Mouse (Mus musculus) stomach, postnatal 0 days (tissue): Measurements from ENCODE around the gene Spata2l. TPM values are rescaled to one million over a fixed set of nuclear protein-coding genes. Genes with fewer than 3 reads are reported as not detected.
A peak's percentile ranks its signal among the peaks of the same experiment; 100 is the strongest.
"Not testable (repeated sequence)": the region's sequence is repeated elsewhere in the genome, so short reads cannot be mapped to it uniquely, and the experiment has no call there.

Experiments
- ATAC-seq: fragments of 200-750 bp; cut with Nextera tagmentation; 2 replicates; pipeline ENCODE4 v1.8.0; 2017; ENCODE audit not compliant: low FRiP score, low TSS enrichment
- DNase-seq: peaks from one replicate; pipeline ENCODE4 v3.0.0-alpha.2; 2016; ENCODE audit warnings: low spot score
- H3K27ac ChIP-seq: fragments of 300-500 bp; sonication (generic); replicated peaks from 2 replicates; pipeline ENCODE4 v1.5.1; 2014; ENCODE audit warnings: mild to moderate bottlenecking, control low read depth
- H3K27me3 ChIP-seq: fragments of 300-500 bp; sonication (generic); 2 replicates; pipeline ENCODE4 v1.6.1; 2014; ENCODE audit warnings: low read length; ENCODE audit not compliant: control insufficient read depth, insufficient read depth
- H3K36me3 ChIP-seq: fragments of 300-500 bp; sonication (generic); 2 replicates; pipeline ENCODE4 v1.6.1; 2014; ENCODE audit warnings: low read length, mixed read lengths; ENCODE audit not compliant: control insufficient read depth, insufficient read depth
- H3K4me1 ChIP-seq: fragments of 300-500 bp; sonication (generic); replicated peaks from 2 replicates; pipeline ENCODE4 v1.6.1; 2014; ENCODE audit warnings: antibody characterized with exemption; ENCODE audit not compliant: control insufficient read depth, insufficient read depth
- H3K4me2 ChIP-seq: fragments of 300-500 bp; sonication (generic); replicated peaks from 2 replicates; pipeline ENCODE4 v1.6.1; 2014; ENCODE audit warnings: low read depth, mild to moderate bottlenecking, control low read depth, moderate library complexity
- H3K4me3 ChIP-seq: fragments of 300-500 bp; sonication (generic); 2 replicates; pipeline ENCODE4 v1.5.1; 2014; ENCODE audit warnings: low read depth, low read length, control low read depth
- H3K9ac ChIP-seq: fragments of 300-500 bp; sonication (generic); 2 replicates; pipeline ENCODE4 v1.6.1; 2014; ENCODE audit warnings: mild to moderate bottlenecking, low read length, control low read depth, mixed read lengths
- H3K9me3 ChIP-seq: fragments of 300-500 bp; sonication (generic); 2 replicates; pipeline ENCODE4 v1.6.1; 2016; ENCODE audit warnings: low read length; ENCODE audit not compliant: control insufficient read depth
- CTCF ChIP-seq: IDR thresholded peaks from 2 replicates; pipeline ENCODE4 v1.5.1; 2016; ENCODE audit warnings: antibody characterized with exemption, low read depth, mild to moderate bottlenecking, moderate library complexity
- EP300 ChIP-seq: optimal IDR thresholded peaks from 2 replicates; pipeline ENCODE3; 2016; ENCODE audit warnings: antibody characterized with exemption
- WGBS: fragments of 180-500 bp; shearing (Covaris S2); extraction: QIAGEN DNeasy Blood & Tissue Kit; methylation state at CpG from one replicate; pipeline ENCODE4 v1.1.7; 2014; 5-methylcytosine and 5-hydroxymethylcytosine counted together
- polyA plus RNA-seq: library from polyadenylated mRNA; unstranded; fragments of >200 nt; fragmentation: Nextera tagmentation; extraction: Ambion mirVana; gene quantifications from 2 replicates; pipeline ENCODE4 v1.2.1, GENCODE M21; 2015

Gene Spata2l
- polyA plus RNA-seq, 1 experiment from 2014 or later = 3.1 TPM

GRCm38 (mm10) chr8:123233300-123233699 is 2.7 kb downstream of the Spata2l start:
- WGBS = 63% methylated on average over 13 of the region's 13 CpGs
- no peak overlapping the region for H3K27ac ChIP-seq
- no peak overlapping the region for H3K4me3 ChIP-seq
- peaks cover 6% of the 10 kb centered on the region for H3K4me1 ChIP-seq
- DNase-seq (no peak), ATAC-seq (no peak)
- no peak overlapping the region for H3K4me2 ChIP-seq
- no peaks in the 10 kb centered on the region for H3K36me3 ChIP-seq
- no peaks in the 10 kb centered on the region for H3K27me3 ChIP-seq
- H3K9me3 ChIP-seq = no peaks in the 10 kb centered on the region
- no peak overlapping the region for H3K9ac ChIP-seq
- TF ChIP-seq CTCF (no peak), EP300 (no peak)

DNA sequence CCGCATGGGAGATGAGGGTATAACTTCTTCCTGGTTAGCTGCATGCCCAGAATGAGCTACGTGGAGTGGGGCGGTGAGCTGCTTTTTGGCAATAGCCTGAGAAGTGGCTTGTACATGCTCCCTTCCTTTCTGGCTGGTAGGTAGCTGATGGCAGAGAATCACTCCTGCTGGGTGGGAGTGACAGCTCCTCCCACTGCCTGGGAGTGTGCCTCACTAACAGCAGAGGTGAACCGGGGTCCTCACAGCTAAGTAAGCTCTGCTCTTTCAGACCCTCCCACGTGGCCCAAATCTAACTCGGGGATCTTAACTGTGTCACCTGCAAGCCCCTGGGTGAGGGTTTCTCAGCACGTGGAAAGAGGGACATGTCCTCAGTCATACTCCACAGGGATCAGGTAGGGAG is 3.5 kb downstream of the Spata2l start:
- H3K27ac ChIP-seq = no peak overlapping the region
- ATAC-seq = no peak
- H3K27me3 ChIP-seq = no peaks in the 10 kb centered on the region
- H3K4me2 ChIP-seq = no peak overlapping the region
- 34% methylated on average over 7 of the region's 7 CpGs for WGBS
- H3K4me1 ChIP-seq = peaks cover 6% of the 10 kb centered on the region
- H3K9me3 ChIP-seq = no peaks in the 10 kb centered on the region
- H3K36me3 ChIP-seq = peaks cover 5% of the 10 kb centered on the region; the same call in 1 of the 2 replicates
- no peak for TF ChIP-seq EP300
- TF ChIP-seq CTCF = no peak
- H3K9ac ChIP-seq = no peak overlapping the region
- DNase-seq = no peak
- H3K4me3 ChIP-seq = no peak overlapping the region

GRCm38 (mm10) chr8:123231742-123232141 is 4.3 kb downstream of the Spata2l start:
- H3K4me3 ChIP-seq = no peak overlapping the region
- peaks cover 6% of the 10 kb centered on the region for H3K4me1 ChIP-seq
- H3K36me3 ChIP-seq = peaks cover 7% of the 10 kb centered on the region; the same call in 1 of the 2 replicates
- TF ChIP-seq CTCF (peak; percentile 59), EP300 (no peak)
- H3K27me3 ChIP-seq = no peaks in the 10 kb centered on the region
- no peak overlapping the region for H3K27ac ChIP-seq
- no peaks in the 10 kb centered on the region for H3K9me3 ChIP-seq
- no peak overlapping the region for H3K9ac ChIP-seq
- no peak overlapping the region for H3K4me2 ChIP-seq
- no peak for ATAC-seq
- no peak for DNase-seq
- WGBS = 52% methylated on average over 5 of the region's 5 CpGs

DNA sequence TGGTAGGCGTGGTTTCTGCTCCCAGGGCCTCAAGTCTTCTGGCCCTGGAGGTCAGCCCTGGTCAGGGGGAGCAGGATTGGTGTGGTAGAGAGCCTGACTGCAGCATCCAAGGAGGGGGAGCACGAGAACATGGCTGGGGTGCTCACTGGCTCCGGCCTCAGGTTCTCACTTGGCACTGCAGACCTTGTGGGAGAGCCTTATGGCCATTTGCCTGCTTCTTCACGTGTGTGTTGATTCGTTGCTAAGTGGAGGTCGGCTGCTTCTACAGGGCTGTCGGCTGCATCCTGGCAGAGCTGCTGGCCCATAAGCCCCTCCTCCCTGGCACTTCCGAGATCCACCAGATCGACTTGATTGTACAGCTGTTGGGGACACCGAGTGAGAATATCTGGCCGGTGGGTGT is 5.7 kb downstream of the Spata2l start:
- H3K4me3 ChIP-seq, H3K36me3 ChIP-seq, H3K9ac ChIP-seq, DNase-seq, ATAC-seq, H3K4me2 ChIP-seq, H3K9me3 ChIP-seq, H3K27me3 ChIP-seq, H3K27ac ChIP-seq, H3K4me1 ChIP-seq: not testable (repeated sequence)
- 81% methylated on average over 11 of the region's 11 CpGs for WGBS

- peaks cover 7% of the 10 kb centered on the region; the same call in 1 of the 2 replicates for H3K36me3 ChIP-seq
- WGBS = 100% methylated on average over 1 of the region's 1 CpGs
- no peak overlapping the region for H3K4me2 ChIP-seq
- no peak overlapping the region for H3K4me3 ChIP-seq
- no peak overlapping the region for H3K9ac ChIP-seq
- TF ChIP-seq EP300 = no peak
- no peak for TF ChIP-seq CTCF
- no peaks in the 10 kb centered on the region for H3K9me3 ChIP-seq
- ATAC-seq = no peak
- no peaks in the 10 kb centered on the region for H3K27me3 ChIP-seq
- H3K27ac ChIP-seq = no peak overlapping the region
- peaks cover 4% of the 10 kb centered on the region; the same call in 1 of the 2 replicates for H3K4me1 ChIP-seq
- no peak for DNase-seq
These were observed 7.6 kb downstream of the Spata2l start for GRCm38 (mm10) chr8:123228416-123228815.

DNA sequence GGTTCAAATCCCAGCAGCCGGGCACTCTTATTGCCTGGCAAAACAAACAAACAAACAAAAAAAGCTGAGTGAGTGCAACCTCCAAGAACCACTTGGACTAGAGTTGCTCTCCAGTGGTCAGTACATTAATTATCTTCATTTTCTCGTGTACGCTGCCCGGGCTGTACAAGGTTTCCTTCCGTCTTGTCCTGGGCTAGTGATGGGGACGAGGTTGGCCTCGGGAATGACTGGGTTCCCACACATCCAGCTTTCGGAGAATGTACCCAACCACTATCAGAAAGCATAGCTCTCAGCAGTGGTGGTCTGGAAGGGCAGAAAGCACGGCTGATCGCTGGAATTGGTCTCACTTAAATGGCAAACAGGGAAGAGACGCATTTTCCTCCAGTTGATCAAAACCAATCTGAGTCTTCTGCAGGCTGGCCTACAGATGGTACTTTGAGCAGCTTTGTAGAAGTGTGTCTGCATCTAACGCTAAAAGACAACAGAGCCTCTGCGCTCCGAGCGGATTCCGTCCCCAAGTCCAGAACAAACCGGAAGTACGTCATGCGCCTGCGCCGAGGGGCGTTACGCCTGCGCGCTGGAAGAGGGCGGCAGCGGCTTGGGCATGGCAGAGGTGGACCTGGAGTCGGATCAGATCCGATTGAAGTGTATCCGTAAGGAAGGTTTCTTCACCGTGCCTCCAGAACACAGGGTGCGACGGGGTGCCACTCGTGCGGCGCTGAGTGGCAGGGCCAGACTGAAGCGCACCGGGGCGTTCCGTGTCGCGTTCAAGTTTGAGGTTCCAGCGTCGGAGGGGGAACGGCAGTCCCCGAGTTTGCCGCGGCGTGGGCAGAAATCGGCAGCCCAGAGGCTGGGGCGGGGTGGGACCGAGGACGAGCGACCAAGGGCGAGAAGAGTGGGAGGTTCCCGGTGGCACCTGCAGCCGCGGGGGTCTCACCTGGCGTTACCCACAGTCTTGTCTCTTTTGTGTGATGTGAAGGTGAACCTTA is 11.5 kb downstream of the Spata2l start, which contains the start of gene Cdk10:
TSS of gene Cdk10 (plus strand) at position 565 of the 989 bp plus-strand sequence.
- Histone ChIP-seq H3K4me2 (peak within 1 kb of the TSS; percentile 80), H3K4me3 (peak within 1 kb of the TSS; percentile 80), H3K9ac (peak within 1 kb of the TSS; percentile 84), H3K27me3 (no peaks in the 10 kb centered on the region), H3K4me1 (peaks cover 4% of the 10 kb centered on the region; the same call in 1 of the 2 replicates), H3K36me3 (peaks cover 7% of the 10 kb centered on the region; the same call in 1 of the 2 replicates), H3K9me3 (no peaks in the 10 kb centered on the region), H3K27ac (peak within 1 kb of the TSS; percentile 81)
- TF ChIP-seq EP300 (no peak), CTCF (peak; percentile 32; the same call in 1 of the 2 replicates)
- peak; percentile 90 for ATAC-seq
- DNase-seq = peak; percentile 95
- WGBS = 2% methylated on average over 57 of the region's 59 CpGs
